Mouse (Mus musculus): ENCODE results near the gene Olfr917. TPM values are rescaled to one million over a fixed set of nuclear protein-coding genes. Genes with fewer than 3 reads are reported as not detected.

The Olfr917 gene
- not detected for total RNA-seq (2021)

DNA sequence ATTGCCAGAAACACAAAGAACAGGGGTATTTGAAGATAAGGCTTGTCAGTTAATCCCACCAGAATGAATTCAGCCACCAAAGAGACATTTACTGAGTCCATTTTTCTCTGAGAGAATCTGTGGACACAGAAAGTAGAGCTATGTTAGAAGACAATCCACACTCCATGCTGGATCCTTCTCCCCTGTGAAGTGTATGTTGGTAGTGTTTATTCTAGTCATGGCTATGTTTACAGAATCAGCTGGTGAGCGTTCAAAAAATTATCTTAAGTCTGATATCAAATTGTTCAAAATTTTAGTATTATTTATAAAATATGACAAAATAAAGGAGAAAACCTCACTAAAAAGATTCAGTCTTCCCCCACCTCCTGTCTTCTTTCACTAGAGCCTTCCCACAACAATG, at the start of gene Olfr917:
TSS of gene Olfr917 (minus strand) at position 101 of the 400 bp plus-strand sequence.
- no peak for DNase-seq (ENCODE audit: low spot score in 2 of 2)
- intact Hi-C loops (cut with DNase I) = no loop called here

DNA sequence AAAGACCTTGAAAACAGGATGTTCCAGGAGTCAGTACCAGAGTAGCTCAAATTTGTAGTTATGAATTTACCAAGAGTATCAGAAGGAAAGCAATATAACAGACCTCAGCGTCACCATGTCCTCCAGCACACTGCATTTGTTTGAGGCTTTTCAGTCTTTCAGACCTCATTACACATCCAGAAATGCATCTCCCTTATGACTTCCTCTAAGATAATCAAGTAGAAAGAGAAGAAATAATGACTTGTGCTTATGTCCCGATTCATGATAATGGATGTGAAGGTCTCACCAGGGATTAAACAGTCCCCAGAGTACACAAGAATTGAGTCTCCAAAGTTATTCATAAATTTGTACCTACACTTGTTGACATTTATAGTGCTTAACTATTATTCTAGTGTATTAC, 8.9 kb upstream of the Olfr917 start, which contains the start of gene Olfr918:
TSS of gene Olfr918 (minus strand) at position 101 of the 400 bp plus-strand sequence.
- intact Hi-C loops (cut with DNase I) = no loop called here
- no peak for DNase-seq (ENCODE audit: low spot score in 2 of 2)

DNA sequence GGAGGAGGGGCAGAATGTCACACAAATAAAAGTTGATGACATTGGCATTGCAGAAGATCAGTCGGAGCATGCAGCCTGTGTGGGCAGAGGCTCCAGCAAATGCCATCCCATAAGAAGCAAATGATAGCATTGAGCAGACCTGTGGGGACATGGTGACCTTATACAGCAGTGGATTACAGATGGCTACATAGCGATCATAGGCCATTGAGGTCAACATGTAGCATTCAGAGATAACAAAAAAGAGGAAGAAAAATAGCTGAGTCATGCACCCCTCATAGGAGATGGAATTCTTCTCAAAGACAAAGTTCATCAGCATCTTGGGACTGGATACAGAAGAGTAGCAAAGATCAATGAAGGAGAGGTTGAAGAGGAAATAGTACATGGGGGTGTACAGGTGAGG, 7.2 kb upstream of the Olfr917 start:
- no peak for DNase-seq (ENCODE audit: low spot score in 2 of 2)
- intact Hi-C loops (cut with DNase I) = no loop called here

DNA sequence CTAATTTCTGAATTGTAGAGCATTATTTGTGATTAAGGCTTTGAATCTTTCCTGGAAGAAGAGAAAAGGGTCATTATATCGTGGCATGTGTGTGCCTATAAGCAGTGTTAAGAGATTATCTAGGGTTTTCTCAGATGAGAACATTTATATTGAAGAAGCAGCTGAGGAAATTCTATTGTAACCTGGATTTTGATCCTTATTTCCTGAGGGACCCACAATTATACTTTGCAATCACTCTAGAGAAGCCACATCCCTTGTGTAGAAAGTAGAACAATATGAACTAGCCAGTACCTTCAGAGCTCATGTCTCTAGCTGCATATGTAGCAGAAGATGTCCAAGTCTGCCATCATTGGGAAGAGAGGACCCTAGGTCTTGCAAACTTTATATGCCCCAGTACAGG, 5.9 kb downstream of the Olfr917 start, which contains the start of gene Olfr916:
TSS of gene Olfr916 (minus strand) at position 101 of the 400 bp plus-strand sequence.
- no peak for DNase-seq (ENCODE audit: low spot score in 2 of 2)
- intact Hi-C loops (cut with DNase I) = no loop called here

DNA sequence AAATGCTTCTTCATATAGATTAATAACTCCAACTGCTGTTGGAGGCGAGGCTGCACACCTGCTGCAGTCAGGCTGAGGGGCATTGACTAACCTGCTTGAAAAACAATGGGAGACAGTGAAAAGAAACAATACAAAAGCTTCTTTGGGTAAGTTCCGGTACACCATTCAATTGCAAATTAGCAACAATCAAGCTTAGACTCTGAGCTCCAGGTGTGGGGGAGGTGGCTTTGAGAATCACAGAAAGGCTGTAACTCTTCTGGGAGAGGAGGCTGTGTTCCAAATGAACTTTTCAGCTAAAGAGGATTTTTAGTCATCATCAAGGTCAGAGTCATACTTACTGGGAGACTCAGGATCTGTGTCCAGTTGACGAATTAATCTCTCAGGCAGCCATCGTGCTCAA, 33.2 kb downstream of the Olfr917 start:
- no peak for DNase-seq (ENCODE audit: low spot score in 2 of 2)
- intact Hi-C loops (cut with DNase I) = no loop called here

Other genes starting within 250 kb of the Olfr917 start
- gene Olfr901, start 236.4 kb downstream of the Olfr917 start, total RNA-seq (2021) = not detected
- gene Olfr902, start 218.2 kb downstream of the Olfr917 start, total RNA-seq (2021) = not detected
- not detected for gene Olfr904, start 202.7 kb downstream of the Olfr917 start, total RNA-seq (2021)
- not detected for gene Olfr905, start 194.7 kb downstream of the Olfr917 start, total RNA-seq (2021)
- gene Olfr906, start 178.8 kb downstream of the Olfr917 start, total RNA-seq (2021) = not detected
- gene Olfr907, start 170.0 kb downstream of the Olfr917 start, total RNA-seq (2021) = not detected
- gene Olfr911-ps1, start 144.3 kb downstream of the Olfr917 start, total RNA-seq (2021) = not detected
- not detected for gene Olfr910, start 128.0 kb downstream of the Olfr917 start, total RNA-seq (2021)
- not detected for gene Olfr912, start 85.7 kb downstream of the Olfr917 start, total RNA-seq (2021)
- gene Olfr913, start 73.1 kb downstream of the Olfr917 start, total RNA-seq (2021) = not detected
- not detected for gene Olfr914, start 60.7 kb downstream of the Olfr917 start, total RNA-seq (2021)
- not detected for gene Olfr916, start 6.0 kb downstream of the Olfr917 start, total RNA-seq (2021)
- not detected for gene Olfr918, start 8.8 kb upstream of the Olfr917 start, total RNA-seq (2021)
- gene Olfr919, start 37.8 kb upstream of the Olfr917 start, total RNA-seq (2021) = not detected
- 1 to 10 TPM; 7.9 to 8.0 TPM for gene Vwa5a, start 52.4 kb upstream of the Olfr917 start, total RNA-seq (2021)
- under 1 TPM in 1 of 2 experiments, not detected in 1; 0.11 TPM for gene Olfr920, start 86.5 kb upstream of the Olfr917 start, total RNA-seq (2021)
- gene Olfr921, start 107.2 kb upstream of the Olfr917 start, total RNA-seq (2021) = not detected
- gene Olfr922, start 148.8 kb upstream of the Olfr917 start, total RNA-seq (2021) = not detected
- gene Olfr923, start 160.7 kb upstream of the Olfr917 start, total RNA-seq (2021) = not detected
- gene Olfr924, start 178.6 kb upstream of the Olfr917 start, total RNA-seq (2021) = not detected
- not detected for gene Olfr26, start 189.2 kb upstream of the Olfr917 start, total RNA-seq (2021)
- gene Olfr926, start 211.3 kb upstream of the Olfr917 start, total RNA-seq (2021) = not detected